Mouse (Mus musculus) cerebellum, postnatal 36 days (tissue): ENCODE measurements around the gene Cyth3.

Experiments used
- DNase-seq, 2 experiments: peaks; one replicate each; pipeline ENCODE4 v3.0.0; 2021 to 2022; ENCODE audit warnings: mixed read lengths in 2 of 2

Cyth3 gene

GRCm38 (mm10) chr5:143637832-143638420, 15.7 kb downstream of the Cyth3 start:
- no peak for DNase-seq

GRCm38 (mm10) chr5:143638516-143639270, 16.4 kb downstream of the Cyth3 start:
- no peak for DNase-seq

- DNase-seq = no peak
Measured at GRCm38 (mm10) chr5:143639329-143639728, 17.1 kb downstream of the Cyth3 start.

GRCm38 (mm10) chr5:143639810-143640209, 17.6 kb downstream of the Cyth3 start:
- no peak for DNase-seq

- DNase-seq = no peak
Measured at GRCm38 (mm10) chr5:143641503-143641902, 19.3 kb downstream of the Cyth3 start.

GRCm38 (mm10) chr5:143642262-143642831, 20.1 kb downstream of the Cyth3 start:
- peak in 1 of 2 experiments; percentile 7 for DNase-seq

- DNase-seq = no peak
Measured at GRCm38 (mm10) chr5:143645976-143646375, 23.7 kb downstream of the Cyth3 start.

GRCm38 (mm10) chr5:143647412-143647811, 25.2 kb downstream of the Cyth3 start:
- DNase-seq = no peak

- DNase-seq = no peak
Measured at GRCm38 (mm10) chr5:143648058-143648457, 25.8 kb downstream of the Cyth3 start.

GRCm38 (mm10) chr5:143649168-143649567, 26.9 kb downstream of the Cyth3 start:
- no peak for DNase-seq

GRCm38 (mm10) chr5:143651855-143652631, 29.8 kb downstream of the Cyth3 start:
- no peak for DNase-seq

- DNase-seq = no peak
Measured at GRCm38 (mm10) chr5:143653497-143653896, 31.2 kb downstream of the Cyth3 start.

- no peak for DNase-seq
Measured at GRCm38 (mm10) chr5:143654670-143655510, 32.6 kb downstream of the Cyth3 start.

GRCm38 (mm10) chr5:143655511-143655943, 33.3 kb downstream of the Cyth3 start:
- DNase-seq = no peak

GRCm38 (mm10) chr5:143656708-143657245, 34.5 kb downstream of the Cyth3 start:
- no peak for DNase-seq

- DNase-seq = no peak
Measured at GRCm38 (mm10) chr5:143659021-143659523, 36.8 kb downstream of the Cyth3 start.

GRCm38 (mm10) chr5:143663074-143663687, 40.9 kb downstream of the Cyth3 start:
- DNase-seq = no peak

- DNase-seq = no peak
Measured at GRCm38 (mm10) chr5:143665561-143665960, 43.3 kb downstream of the Cyth3 start.

- DNase-seq = no peak
Measured at GRCm38 (mm10) chr5:143666015-143666414, 43.8 kb downstream of the Cyth3 start.

- DNase-seq = no peak
Measured at GRCm38 (mm10) chr5:143668884-143669283, 46.6 kb downstream of the Cyth3 start.

- DNase-seq = no peak
Measured at GRCm38 (mm10) chr5:143669393-143669792, 47.1 kb downstream of the Cyth3 start.
